In genomic region chr1:134231681-134232080, GRCm38 (mm10) we compare ENCODE assay signal across 1 mouse cellular context.
A peak's percentile ranks its signal among the peaks of the same experiment; 100 is the strongest.
TF ChIP-seq lines count a peak whose summit lies in the region.

No protein-coding gene starts in this region.

TF ChIP-seq in MEL, 35 proteins besides CTCF, POLR2A, EP300 and RAD21 (continued from another document):
- TF ChIP-seq MYB (IDR thresholded peaks at IDR 0.05; ENCODE audit: low read depth, low read length) (no peak), ZMIZ1 (IDR thresholded peaks at IDR 0.05; ENCODE audit: low read depth, low read length) (no peak), SIN3A (IDR thresholded peaks at IDR 0.05; ENCODE audit: low read length) (peak; percentile 54), POLR2AphosphoS2 (IDR thresholded peaks at IDR 0.05; ENCODE audit: low read length) (no peak), MAZ (IDR thresholded peaks at IDR 0.05; ENCODE audit: low read depth, low read length) (no peak), TBP (IDR thresholded peaks at IDR 0.05; ENCODE audit: low read depth, low read length) (0 out of 2 replicates have a peak, but pooled peaks have one; percentile 16), RCOR1 (IDR thresholded peaks at IDR 0.05; ENCODE audit: low read depth, low read length) (0 out of 2 replicates have a peak, but pooled peaks have one; percentile 16), GATA1 (IDR thresholded peaks at IDR 0.05; ENCODE audit: low read depth, low read length) (peak; percentile 39), ETS1 (IDR thresholded peaks at IDR 0.05; ENCODE audit: low read depth, low read length) (no peak; the same call in 1 of the 2 replicates), NRF1 (IDR thresholded peaks at IDR 0.05; ENCODE audit: insufficient read depth, low read depth, low read length, poor library complexity, severe bottlenecking) (no peak), ZC3H11A (IDR thresholded peaks at IDR 0.05; ENCODE audit: low read depth, low read length) (no peak), USF1 (IDR thresholded peaks at IDR 0.05; ENCODE audit: low read depth, low read length) (peak; percentile 65), TAL1 (IDR thresholded peaks at IDR 0.05; ENCODE audit: low read length) (peak; percentile 80), MXI1 (IDR thresholded peaks at IDR 0.05; ENCODE audit: low read depth, low read length) (peak; percentile 34; the same call in 1 of the 2 replicates)
